Mouse (Mus musculus) cerebellum, postnatal 14 days (tissue): ENCODE results near the gene Stac.

Experiments
- DNase-seq, 2 experiments: peaks; one replicate each; pipeline ENCODE4 v3.0.0; 2021; ENCODE audit warnings: mixed read lengths in 2 of 2

The Stac gene

DNA sequence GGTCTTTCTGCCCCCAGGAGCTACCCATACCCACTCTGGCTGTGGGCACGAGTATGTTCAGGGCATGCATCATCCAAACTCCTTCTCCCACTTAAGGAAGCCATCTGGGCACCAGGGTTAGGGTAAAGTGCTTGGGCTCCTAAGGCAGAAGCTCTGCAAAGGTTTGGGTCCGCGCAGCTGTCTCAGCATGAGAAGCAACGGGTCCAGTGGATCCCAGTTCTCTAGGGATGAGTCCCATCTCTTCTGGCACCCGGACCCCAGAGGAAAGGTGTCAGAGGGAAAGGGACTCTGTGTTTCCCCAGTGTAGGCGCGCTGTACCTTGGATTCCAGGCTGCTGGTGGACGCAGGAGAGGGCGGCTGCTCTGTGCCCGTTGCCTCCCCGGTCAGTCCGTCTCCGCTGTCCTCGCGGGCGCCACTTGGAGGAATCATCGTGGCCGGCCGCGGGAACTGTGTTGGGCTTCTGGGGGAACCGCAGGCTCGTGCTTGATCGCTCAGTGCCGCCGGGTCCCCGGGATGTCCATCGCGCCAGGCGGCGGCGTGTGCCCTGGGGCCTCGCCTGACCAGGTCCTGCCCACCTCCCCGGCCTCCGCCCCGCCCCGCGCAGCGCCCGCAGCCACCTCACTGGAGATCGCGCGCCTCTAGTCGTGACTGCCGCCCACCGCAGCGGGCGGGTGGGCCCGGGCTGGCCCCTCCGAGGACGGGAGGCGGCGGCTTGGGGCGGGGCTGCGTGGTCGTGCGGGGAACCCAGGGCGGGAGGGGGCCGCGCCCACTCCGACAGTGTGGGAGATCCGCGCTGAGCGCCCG, at the start of gene Stac:
Gene Stac, minus strand, starts transcription at position 669 of the 804 bp plus-strand sequence.
- peak; percentile 26 to 35 for DNase-seq

GRCm38 (mm10) chr9:111739431-111740245, 49.5 kb upstream of the Stac start:
- no peak for DNase-seq

DNA sequence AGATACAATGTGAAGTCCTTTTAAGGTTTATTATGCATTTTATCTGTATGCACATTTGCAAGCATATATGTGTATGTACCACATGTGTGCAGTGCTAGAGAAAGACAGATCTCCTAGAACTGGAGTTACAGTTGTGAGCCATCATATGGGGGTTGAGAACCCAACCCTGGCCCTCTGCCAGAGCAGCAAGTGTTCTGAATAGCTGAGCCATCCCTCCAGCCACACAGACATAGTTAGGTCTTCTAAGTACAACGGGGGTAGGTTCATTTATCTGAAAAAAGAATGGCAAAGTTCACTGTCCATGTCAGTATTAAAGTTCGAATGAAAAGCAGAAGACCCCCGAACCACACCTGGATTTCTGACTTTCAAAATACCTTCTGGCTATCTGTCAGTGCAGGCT, 48.9 kb upstream of the Stac start:
- peak; percentile 14 to 26 for DNase-seq

DNA sequence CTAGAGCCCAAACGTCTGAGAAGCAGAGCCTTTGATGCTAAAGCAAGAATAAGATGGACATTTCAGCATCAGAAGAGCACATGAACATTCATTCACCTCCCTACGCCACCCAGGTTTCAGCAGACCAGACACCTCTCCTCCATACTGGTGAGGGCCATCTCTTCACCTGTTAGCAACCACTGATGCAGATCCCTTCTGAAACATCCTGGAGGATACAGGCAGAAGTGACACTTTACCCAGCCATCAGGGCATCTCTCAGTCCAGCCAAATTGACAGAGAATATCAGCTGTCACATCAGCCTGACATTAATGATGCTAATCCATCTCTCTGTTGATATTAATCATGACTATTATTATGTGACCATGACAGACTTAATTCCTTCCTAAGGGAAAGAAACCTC, 47.6 kb upstream of the Stac start:
- no peak for DNase-seq

- DNase-seq, result no peak
Observed at GRCm38 (mm10) chr9:111735931-111736330, 45.8 kb upstream of the Stac start.

- no peak for DNase-seq
Observed at GRCm38 (mm10) chr9:111731939-111732670, 42.0 kb upstream of the Stac start.

DNA sequence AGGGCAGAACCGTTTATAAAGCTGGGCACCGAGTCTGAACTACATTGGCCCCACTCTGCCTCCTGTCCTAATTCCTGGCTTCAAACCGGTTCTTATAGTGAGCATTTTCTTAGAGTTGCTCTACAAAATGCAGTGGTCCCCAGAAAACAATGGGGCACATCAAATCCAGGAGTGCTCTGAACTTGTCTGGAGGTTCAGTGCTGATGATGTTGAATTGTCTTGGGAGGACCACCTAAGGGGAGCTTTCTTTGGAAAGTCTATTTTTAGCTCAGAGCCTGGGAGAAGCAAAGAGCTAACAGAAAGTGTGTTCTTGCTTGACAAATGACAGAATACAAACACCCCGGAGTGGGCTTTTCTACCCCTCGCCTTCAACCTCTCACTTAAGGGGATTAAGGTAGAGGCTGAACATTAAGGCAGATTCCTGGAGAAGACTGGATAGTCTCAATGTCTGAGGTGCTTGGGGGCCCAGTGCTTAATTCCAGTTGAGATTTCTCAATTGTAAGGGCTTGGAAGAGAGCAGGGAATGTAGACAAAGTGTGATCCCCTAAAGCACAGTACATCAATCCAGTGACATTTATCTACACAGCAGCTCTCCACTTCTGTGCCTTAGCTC, 34.9 kb upstream of the Stac start:
- DNase-seq, result no peak

DNA sequence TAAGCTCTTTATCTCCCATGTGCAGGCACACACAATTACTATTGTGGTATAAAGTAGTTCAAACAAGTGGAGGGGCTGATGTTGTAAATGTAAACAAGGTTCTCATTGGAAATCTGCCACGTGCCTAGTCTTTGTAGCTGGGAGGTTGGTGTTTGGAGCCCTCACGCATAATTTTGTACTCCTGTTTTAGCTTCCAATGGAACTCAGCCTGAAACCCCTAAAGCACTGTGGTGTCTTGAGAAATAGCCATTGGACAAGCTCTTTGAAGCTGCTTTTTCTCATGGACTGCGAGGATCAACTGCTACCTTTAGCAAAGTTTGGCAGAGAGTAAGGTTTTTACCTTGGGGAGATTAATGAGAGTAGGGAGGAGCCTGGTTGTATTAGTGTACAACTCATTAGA, 24.3 kb upstream of the Stac start:
- no peak for DNase-seq

GRCm38 (mm10) chr9:111700101-111700500, 10.0 kb upstream of the Stac start:
- no peak for DNase-seq

DNA sequence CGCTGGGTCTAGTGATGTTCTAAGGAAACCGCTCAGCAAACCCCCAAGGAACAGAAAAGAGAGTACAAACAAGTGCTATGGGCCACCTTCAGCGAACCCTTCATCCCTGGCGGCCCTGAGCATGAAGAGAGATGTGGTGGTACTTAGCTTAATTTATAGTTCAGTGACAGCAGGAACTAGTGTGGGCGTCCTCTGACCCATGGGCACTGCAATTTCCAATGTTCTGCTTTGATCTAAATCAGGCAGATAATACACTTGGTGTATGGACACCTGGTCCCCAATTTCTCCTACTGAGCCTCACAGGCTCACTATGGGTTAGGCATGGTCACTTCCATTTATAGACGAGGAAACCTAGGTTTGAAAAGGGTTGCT, 322 bp upstream of the Stac start:
- DNase-seq, result no peak

DNA sequence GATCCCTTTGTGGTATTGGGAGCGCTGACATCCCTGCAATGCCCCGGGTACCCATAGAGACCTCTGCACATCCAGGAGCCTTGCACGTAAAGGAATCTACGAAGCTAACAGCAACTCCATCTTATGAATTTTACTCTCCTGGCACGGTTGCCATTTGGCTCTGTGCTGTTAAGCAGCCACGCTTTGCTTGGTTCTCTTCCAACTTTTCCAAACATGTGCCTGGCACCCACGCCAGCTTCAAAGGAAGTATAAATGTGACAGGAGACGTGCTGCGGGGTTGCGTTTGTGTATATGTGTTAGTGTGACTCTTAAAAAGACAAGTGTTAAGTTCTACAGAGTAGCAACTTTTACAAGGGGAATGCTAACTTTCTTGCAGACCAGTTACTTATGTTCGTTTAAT, 1.0 kb downstream of the Stac start:
- DNase-seq, result peak; percentile 8 to 21

- DNase-seq, result no peak
Observed at GRCm38 (mm10) chr9:111684170-111684569, 6.0 kb downstream of the Stac start.

- no peak for DNase-seq
Observed at GRCm38 (mm10) chr9:111679516-111679915, 10.6 kb downstream of the Stac start.

- DNase-seq, result peak; percentile 46 to 61
Observed at GRCm38 (mm10) chr9:111669816-111670215, 20.3 kb downstream of the Stac start.

DNA sequence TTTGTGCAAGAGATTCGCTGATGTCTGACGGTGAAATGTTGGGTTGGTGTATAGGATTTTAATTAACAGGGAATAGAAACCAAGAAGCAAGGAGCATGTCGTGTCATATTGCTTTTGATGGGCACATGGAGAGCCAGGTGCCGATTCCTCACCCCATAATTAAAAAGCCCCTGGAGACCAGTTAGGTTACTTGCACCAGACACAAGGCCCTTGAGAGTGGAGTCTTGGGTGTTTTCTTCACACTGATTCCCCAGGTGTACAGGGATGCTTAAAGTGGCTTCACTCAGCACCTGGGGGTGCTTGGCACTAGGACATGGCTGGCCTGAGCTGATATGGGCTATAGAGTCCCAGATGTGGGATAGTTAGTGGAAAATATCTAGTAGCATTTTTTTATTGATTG, 35.1 kb downstream of the Stac start:
- no peak for DNase-seq

- DNase-seq, result no peak
Observed at GRCm38 (mm10) chr9:111644228-111644627, 45.9 kb downstream of the Stac start.

- no peak for DNase-seq
Observed at GRCm38 (mm10) chr9:111643369-111643768, 46.8 kb downstream of the Stac start.

GRCm38 (mm10) chr9:111637641-111638040, 52.5 kb downstream of the Stac start:
- DNase-seq, result peak; percentile 59 to 80

- no peak for DNase-seq
Observed at GRCm38 (mm10) chr9:111632833-111633232, 57.3 kb downstream of the Stac start.

GRCm38 (mm10) chr9:111621191-111621590, 69.0 kb downstream of the Stac start:
- no peak for DNase-seq

GRCm38 (mm10) chr9:111611341-111611740, 78.8 kb downstream of the Stac start:
- no peak for DNase-seq

DNA sequence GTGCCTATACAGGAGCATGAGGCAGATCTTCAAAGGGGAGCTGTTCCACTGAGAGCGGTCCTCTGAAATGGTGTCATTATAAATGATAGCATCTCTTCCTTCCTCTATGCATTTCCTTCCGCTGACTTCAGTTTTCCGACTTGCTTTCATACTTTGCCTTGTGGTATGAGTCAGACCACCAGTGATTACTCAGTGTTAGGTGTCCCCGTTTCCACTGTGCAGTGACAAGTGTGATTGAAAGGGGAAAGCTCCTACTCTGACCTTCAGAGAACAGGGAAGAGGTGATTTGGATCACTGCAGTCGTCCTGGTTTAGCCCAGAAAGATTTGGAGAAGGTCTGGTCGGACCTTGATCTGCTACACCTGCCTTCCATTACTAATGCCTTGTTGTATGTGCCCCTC, 81.4 kb downstream of the Stac start:
- no peak for DNase-seq

DNA sequence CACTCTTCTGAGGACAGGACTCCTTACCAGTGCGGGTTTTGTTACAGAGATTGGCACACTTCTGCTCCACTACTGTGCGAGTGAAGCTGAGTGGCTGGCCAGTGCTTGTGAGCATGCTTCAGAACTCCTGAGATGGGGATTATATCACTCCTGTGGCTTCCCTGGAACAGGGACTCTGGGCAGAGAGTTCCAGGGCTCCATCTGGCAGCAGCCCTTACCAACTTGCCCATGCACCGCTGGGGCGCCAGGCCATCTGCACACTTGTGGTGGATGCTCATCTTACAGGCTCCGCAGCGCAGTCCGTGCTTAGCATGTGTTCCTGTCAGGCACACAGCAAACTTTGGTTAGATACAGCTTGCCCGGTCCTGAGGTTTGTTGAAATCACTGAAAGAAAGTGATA, 83.5 kb downstream of the Stac start:
- peak; percentile 76 to 82 for DNase-seq
